Mouse (Mus musculus) kidney, postnatal 0 days (tissue): ENCODE results near the gene Exoc8. TPM values are rescaled to one million over a fixed set of nuclear protein-coding genes. Genes with fewer than 3 reads are reported as not detected.
A peak's percentile ranks its signal among the peaks of the same experiment; 100 is the strongest.

Experiments
- ATAC-seq: fragments of 200-750 bp; cut with Nextera tagmentation; replicated peaks from 2 replicates; pipeline ENCODE4 v1.8.0; 2017; ENCODE audit warnings: low read depth, moderate number of reproducible peaks, moderate TSS enrichment, moderate library complexity; ENCODE audit not compliant: low FRiP score
- DNase-seq: peaks from one replicate; pipeline ENCODE4 v3.0.0-alpha.2; 2016; ENCODE audit warnings: low spot score
- H3K27ac ChIP-seq: fragments of 300-500 bp; sonication (generic); 2 replicates; pipeline ENCODE4 v1.5.1; 2014; ENCODE audit warnings: mild to moderate bottlenecking
- H3K27me3 ChIP-seq: fragments of 300-500 bp; sonication (generic); 2 replicates; pipeline ENCODE4 v1.6.1; 2014; ENCODE audit warnings: low read length, mixed read lengths; ENCODE audit not compliant: insufficient read depth
- H3K36me3 ChIP-seq: fragments of 300-500 bp; sonication (generic); 2 replicates; pipeline ENCODE4 v1.6.1; 2014; ENCODE audit warnings: low read length, mixed read lengths; ENCODE audit not compliant: insufficient read depth
- H3K4me1 ChIP-seq: fragments of 300-500 bp; sonication (generic); replicated peaks from 2 replicates; pipeline ENCODE4 v1.6.1; 2014; ENCODE audit warnings: antibody characterized with exemption, low read length, mixed read lengths; ENCODE audit not compliant: insufficient read depth
- H3K4me2 ChIP-seq: fragments of 300-500 bp; sonication (generic); 2 replicates; pipeline ENCODE4 v1.6.1; 2014; ENCODE audit warnings: mild to moderate bottlenecking, low read length, moderate library complexity, mixed read lengths
- H3K4me3 ChIP-seq: fragments of 300-500 bp; sonication (generic); replicated peaks from 2 replicates; pipeline ENCODE4 v1.5.1; 2014; ENCODE audit warnings: low read depth, low read length
- H3K9ac ChIP-seq: fragments of 300-500 bp; sonication (generic); 2 replicates; pipeline ENCODE4 v1.6.1; 2014; ENCODE audit warnings: low read depth, low read length
- H3K9me3 ChIP-seq: fragments of 300-500 bp; sonication (generic); replicated peaks from 2 replicates; pipeline ENCODE4 v1.6.1; 2016; ENCODE audit warnings: low read length, inconsistent platforms, mixed read lengths
- CTCF ChIP-seq: IDR thresholded peaks from 2 replicates; pipeline ENCODE4 v1.5.1; 2016; ENCODE audit warnings: antibody characterized with exemption, low read depth, mild to moderate bottlenecking, moderate library complexity
- WGBS: fragments of 180-500 bp; shearing (Covaris S2); extraction: QIAGEN DNeasy Blood & Tissue Kit; methylation state at CpG from one replicate; pipeline ENCODE4 v1.1.7; 2014; 5-methylcytosine and 5-hydroxymethylcytosine counted together
- polyA plus RNA-seq: library from polyadenylated mRNA; unstranded; fragments of >200 nt; fragmentation: Nextera tagmentation; extraction: Ambion mirVana; gene quantifications from 2 replicates; pipeline ENCODE4 v1.2.1, GENCODE M21; 2015

Exoc8 gene
- polyA plus RNA-seq, 1 experiment from 2014 or later, result 6.1 TPM

DNA sequence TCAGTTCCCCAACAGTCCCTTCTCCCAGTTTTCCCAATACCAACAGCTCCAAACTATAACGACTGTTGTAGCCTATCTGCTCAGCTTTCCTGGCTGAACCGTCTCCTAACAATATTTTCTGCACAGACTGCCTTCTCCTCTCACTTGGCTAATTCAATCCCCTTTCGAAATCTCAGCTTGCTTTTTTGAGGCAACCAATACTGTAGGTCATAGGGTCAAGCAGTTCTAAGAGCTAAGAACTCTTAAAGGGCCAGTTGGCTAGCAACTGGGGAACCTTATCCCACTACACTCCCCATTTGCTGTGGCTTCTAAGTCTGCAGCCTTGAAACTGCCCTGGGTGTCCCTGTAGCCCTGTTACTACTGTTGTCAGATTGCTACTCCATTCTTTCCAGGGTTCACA, 52.4 kb downstream of the Exoc8 start:
- Histone ChIP-seq H3K4me3 (no peak overlapping the region), H3K36me3 (peaks cover 14% of the 10 kb centered on the region), H3K27me3 (no peaks in the 10 kb centered on the region), H3K9me3 (no peaks in the 10 kb centered on the region), H3K9ac (no peak overlapping the region), H3K4me2 (no peak overlapping the region), H3K27ac (no peak overlapping the region), H3K4me1 (no peaks in the 10 kb centered on the region)
- 44% methylated on average over 3 of the region's 3 CpGs for WGBS
- ATAC-seq (no peak), DNase-seq (peak; percentile 39)
- TF ChIP-seq CTCF, result no peak

Other genes with a start within 250 kb of the Exoc8 start
- 30.2 and 32.0 TPM in 2 replicates for gene 2310022B05Rik, start 234.3 kb downstream of the Exoc8 start, polyA plus RNA-seq
- 29.0 and 29.9 TPM in 2 replicates for gene Ttc13, start 175.7 kb downstream of the Exoc8 start, polyA plus RNA-seq
- gene Arv1, start 175.6 kb downstream of the Exoc8 start, polyA plus RNA-seq, result 18.5 and 19.9 TPM in 2 replicates
- 4.8 and 5.2 TPM in 2 replicates for gene Fam89a, start 145.9 kb downstream of the Exoc8 start, polyA plus RNA-seq
- gene Trim67, start 104.6 kb downstream of the Exoc8 start, polyA plus RNA-seq, result 0.04 TPM in 2 replicates
- gene Gnpat, start 34.7 kb downstream of the Exoc8 start, polyA plus RNA-seq, result 74.8 and 83.5 TPM in 2 replicates
- gene 2810004N23Rik, start 34.6 kb downstream of the Exoc8 start, polyA plus RNA-seq, result 33.3 and 36.6 TPM in 2 replicates
- 7.9 and 8.3 TPM in 2 replicates for gene Sprtn, start 181 bp upstream of the Exoc8 start, polyA plus RNA-seq
- gene Egln1, start 51.6 kb upstream of the Exoc8 start, polyA plus RNA-seq, result 9.4 and 9.5 TPM in 2 replicates
- gene Tsnax, start 115.3 kb upstream of the Exoc8 start, polyA plus RNA-seq, result 91.9 and 97.4 TPM in 2 replicates
- 0.83 and 0.88 TPM in 2 replicates for gene Disc1, start 156.5 kb upstream of the Exoc8 start, polyA plus RNA-seq